Mouse (Mus musculus) thymus, postnatal 25 days (tissue): ENCODE data around the gene Defb5.
"Not testable (repeated sequence)": the region's sequence is repeated elsewhere in the genome, so short reads cannot be mapped to it uniquely, and the experiment has no call there.

Experiments
- DNase-seq: peaks from one replicate; pipeline ENCODE4 v3.0.0; 2022

Defb5 gene

DNA sequence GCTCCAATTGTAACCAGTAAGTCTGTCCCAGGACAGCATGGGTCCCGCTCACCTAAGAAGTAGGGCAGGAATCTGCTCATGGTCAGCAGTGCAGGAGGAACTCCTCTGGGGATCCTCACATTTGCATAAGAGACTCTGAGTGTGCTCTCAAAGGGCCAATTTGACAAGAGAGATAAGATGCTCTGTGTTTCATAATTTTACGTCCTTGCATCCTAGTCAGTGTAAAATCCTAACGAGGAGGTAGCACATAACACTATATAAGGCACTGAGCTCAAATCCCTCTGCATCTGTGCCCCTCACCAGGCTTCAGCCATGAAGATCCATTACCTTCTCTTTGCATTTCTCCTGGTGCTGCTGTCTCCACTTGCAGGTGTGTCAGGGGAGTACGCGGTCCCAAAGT lies at the start of gene Defb5:
Gene Defb5 (plus strand): TSS at position 301 of the 400 bp plus-strand sequence.
- DNase-seq, result no peak

DNA sequence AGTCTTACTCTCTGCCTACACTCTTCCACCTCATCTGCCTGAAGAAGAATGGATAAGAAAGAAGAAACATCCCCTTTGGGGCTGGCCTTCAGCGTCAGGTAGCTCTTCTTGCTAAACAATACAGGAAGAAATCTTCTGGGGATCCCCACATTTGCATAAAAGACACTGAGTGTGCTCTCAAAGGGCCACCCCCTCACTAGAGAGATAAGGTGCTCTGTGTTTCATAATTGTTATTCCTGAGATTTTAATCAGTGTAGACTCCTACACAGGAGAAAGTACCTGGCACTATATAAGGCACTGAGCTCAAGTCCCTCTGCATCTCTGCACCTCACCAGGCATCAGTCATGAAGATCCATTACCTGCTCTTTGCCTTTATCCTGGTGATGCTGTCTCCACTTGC lies 22.2 kb upstream of the Defb5 start, which contains the start of gene Defb6:
Gene Defb6 (plus strand): TSS at position 318 of the 400 bp plus-strand sequence.
- no peak for DNase-seq

DNA sequence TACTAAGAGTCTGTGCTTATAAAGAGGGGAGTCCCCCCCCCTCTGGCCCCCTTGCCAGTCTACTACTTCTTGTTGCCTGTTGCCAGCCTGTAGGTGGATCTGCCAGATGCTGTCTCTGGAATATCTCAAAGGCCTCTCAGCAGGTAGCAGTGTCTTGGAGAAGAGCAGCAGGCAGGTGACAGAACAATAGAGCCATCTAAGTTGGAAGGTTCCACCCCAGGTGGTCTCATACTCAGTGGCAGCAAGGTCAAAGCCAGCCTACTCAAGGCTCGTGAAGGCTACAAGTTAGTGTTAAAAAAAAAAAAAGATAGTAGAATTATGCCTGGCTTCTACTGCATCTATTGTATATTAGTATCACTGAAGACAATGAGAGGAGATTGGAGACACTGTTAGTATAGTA lies 9.3 kb upstream of the Defb5 start:
- no peak for DNase-seq

DNA sequence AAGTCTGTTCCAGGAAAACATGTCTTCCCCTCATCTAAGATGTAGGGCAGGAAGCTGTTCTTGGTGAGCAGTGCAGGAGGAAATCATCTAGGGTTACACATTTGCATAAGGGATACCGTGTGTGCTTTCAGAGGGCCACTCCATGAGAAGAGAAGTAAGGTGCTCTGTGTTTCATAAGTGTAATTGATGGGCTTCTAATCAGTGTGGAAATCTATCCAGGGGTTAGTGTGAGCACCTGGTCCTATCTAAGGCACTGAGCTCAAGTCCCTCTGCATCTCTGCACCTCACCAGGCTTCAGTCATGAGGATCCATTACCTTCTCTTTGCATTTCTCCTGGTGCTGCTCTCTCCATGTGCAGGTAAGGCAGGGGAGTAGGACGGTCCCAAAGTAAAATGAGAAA lies 7.8 kb upstream of the Defb5 start, which contains the start of gene Defb46:
Gene Defb46 (plus strand): TSS at position 301 of the 400 bp plus-strand sequence.
- DNase-seq, result no peak

DNA sequence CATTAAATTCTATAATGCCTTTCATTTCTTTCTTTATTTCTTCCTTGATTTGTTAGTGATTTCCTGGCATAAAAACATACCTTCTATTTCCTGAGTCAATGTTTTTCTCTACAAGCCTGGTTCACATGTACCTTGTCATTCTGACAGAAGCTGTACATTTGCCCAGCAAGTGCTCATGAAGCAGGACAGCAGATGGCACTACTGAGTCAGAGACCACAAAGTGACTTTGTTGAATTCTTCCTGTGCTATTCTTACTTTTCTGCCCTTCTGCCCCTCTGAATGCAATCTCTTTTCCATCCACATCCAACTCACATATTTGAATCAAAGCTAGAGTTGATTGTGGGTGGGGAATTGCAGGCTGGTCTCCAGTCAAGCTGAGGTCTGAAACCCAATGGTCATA lies 10.8 kb downstream of the Defb5 start:
- DNase-seq, result no peak

DNA sequence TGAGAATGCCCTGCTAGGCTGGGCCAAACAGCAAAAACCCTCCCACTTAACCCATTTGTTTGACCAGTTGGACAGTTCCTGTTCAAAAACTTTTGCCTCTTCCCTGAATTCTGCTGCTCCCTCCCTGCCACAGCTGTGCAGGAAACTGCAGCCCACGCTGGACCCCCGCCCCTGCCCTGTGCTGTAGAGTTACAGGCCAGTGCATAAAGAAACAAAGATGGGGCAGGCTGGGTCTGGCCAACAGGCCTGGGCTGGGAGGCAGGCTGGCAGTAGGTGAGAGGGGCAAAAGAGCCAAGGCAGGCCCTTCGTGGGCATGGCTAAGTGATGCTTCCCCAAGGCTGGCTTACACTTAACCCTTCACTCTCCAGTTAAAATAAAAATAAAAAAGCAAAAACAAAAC lies 12.3 kb downstream of the Defb5 start:
- DNase-seq, result no peak

DNA sequence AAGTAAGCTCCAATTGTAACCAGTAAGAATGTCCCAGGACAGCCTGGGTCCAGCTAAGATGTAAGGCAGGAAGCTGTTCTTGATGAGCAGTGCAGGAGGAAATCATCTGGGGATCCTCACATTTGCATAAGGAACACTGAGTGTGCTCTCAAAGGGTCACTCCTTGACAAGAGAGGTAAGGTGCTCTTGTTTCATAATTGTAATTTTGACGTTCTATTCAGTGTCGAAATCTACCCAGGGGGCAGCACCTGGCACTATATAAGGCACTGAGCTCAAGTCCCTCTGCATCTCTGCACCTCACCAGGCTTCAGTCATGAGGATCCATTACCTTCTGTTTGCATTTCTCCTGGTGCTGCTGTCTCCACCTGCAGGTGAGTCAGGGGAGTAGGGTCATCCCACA lies 45.7 kb downstream of the Defb5 start, which contains the start of gene Defb3:
Gene Defb3 (plus strand): TSS at position 301 of the 400 bp plus-strand sequence.
- not testable (repeated sequence) for DNase-seq

DNA sequence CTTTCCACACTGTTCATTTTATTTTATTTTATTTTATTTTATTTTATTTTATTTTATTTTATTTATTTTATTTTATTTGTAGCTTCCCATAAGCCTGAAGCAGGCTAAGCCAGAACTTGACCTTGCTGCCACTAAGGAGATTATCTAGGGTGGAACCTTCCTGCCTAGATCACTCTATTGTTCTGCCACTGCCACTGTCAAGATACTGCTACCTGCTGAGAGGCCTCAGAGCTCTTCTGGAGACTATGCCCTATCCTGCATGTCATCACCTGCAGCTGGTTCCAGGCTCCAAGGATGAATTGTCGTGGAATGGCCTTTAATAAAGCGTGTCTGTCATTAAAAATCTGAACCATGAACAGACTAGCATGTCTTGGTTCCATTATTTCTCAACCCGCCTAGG lies 51.0 kb downstream of the Defb5 start:
- DNase-seq, result not testable (repeated sequence)
